Mouse (Mus musculus) spleen, adult 2 months (tissue): ENCODE results near the gene Astn2.

ENCODE experiments used
- CTCF ChIP-seq: fragments of 200-500 bp; IDR thresholded peaks from 2 replicates; pipeline ENCODE4 v1.5.1; 2011; ENCODE audit warnings: mild to moderate bottlenecking, inconsistent platforms; ENCODE audit not compliant: insufficient read depth, insufficient read length, insufficient replicate concordance; ENCODE audit errors: extremely low read depth
- POLR2A ChIP-seq: fragments of 200-500 bp; IDR thresholded peaks from 2 replicates; pipeline ENCODE4 v1.6.1; 2011; ENCODE audit warnings: low read depth, low read length, inconsistent platforms

DNA sequence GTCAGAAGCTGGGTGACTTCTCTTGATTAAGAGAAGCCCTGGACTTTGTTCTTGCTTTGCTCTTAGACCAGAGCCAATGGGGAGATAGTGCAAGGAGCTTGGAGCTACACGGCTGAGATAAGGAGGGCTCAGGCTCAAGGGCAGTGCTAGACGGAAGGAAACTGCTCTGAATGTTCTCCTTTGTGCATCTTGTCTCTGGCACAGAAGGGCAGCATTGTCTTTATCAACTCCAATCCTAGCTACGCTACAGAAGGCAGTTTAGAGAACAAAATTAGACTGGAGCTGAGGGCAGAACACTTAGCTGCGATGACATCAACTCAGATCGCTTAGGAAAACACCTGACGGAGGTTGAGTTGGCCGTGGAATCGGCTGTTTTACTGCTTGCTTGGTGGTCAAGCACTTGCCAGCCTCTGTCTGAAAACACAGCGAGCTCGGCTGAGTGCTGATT lies 797.2 kb downstream of the Astn2 start:
- TF ChIP-seq CTCF: no peak
- no peak for TF ChIP-seq POLR2A
